Mouse (Mus musculus) liver, embryonic 11.5 days (tissue): Measurements from ENCODE around the gene Snx17. TPM values are rescaled to one million over a fixed set of nuclear protein-coding genes. Genes with fewer than 3 reads are reported as not detected.
"Not testable (repeated sequence)": the region's sequence is repeated elsewhere in the genome, so short reads cannot be mapped to it uniquely, and the experiment has no call there.

Experiments used
- ATAC-seq: fragments of 200-750 bp; cut with Nextera tagmentation; replicated peaks from 2 replicates; pipeline ENCODE4 v1.8.0; 2017; ENCODE audit warnings: moderate number of reproducible peaks, mild to moderate bottlenecking, moderate TSS enrichment, moderate library complexity; ENCODE audit not compliant: low FRiP score
- DNase-seq: peaks from one replicate; pipeline ENCODE4 v3.0.0-alpha.2; 2017; ENCODE audit warnings: low spot score
- H3K27ac ChIP-seq: fragments of 300-500 bp; sonication (generic); 2 replicates; pipeline ENCODE4 v1.5.1; 2014; ENCODE audit warnings: mild to moderate bottlenecking, low read depth, low read length, control low read depth
- H3K27me3 ChIP-seq: fragments of 300-500 bp; sonication (generic); replicated peaks from 2 replicates; pipeline ENCODE4 v1.6.1; 2014; ENCODE audit warnings: low read length, mixed read lengths; ENCODE audit not compliant: control insufficient read depth, insufficient read depth
- H3K36me3 ChIP-seq: fragments of 300-500 bp; sonication (generic); 2 replicates; pipeline ENCODE4 v1.6.1; 2014; ENCODE audit warnings: mild to moderate bottlenecking, low read length, moderate library complexity, mixed read lengths; ENCODE audit not compliant: control insufficient read depth, insufficient read depth
- H3K4me1 ChIP-seq: fragments of 300-500 bp; sonication (generic); replicated peaks from 2 replicates; pipeline ENCODE4 v1.6.1; 2014; ENCODE audit warnings: low read length, mixed read lengths; ENCODE audit not compliant: control insufficient read depth, insufficient read depth
- H3K4me2 ChIP-seq: fragments of 300-500 bp; sonication (generic); 2 replicates; pipeline ENCODE4 v1.6.1; 2014; ENCODE audit warnings: mild to moderate bottlenecking, control low read depth, moderate library complexity
- H3K4me3 ChIP-seq: fragments of 300-500 bp; sonication (generic); 2 replicates; pipeline ENCODE4 v1.5.1; 2014; ENCODE audit warnings: low read depth, low read length, control low read depth
- H3K9ac ChIP-seq: fragments of 300-500 bp; sonication (generic); 2 replicates; pipeline ENCODE4 v1.6.1; 2014; ENCODE audit warnings: low read depth, low read length, control low read depth
- H3K9me3 ChIP-seq: fragments of 300-500 bp; sonication (generic); 2 replicates; pipeline ENCODE4 v1.6.1; 2016; ENCODE audit warnings: low read length, inconsistent platforms, mixed read lengths; ENCODE audit not compliant: control insufficient read depth
- WGBS: fragments of 180-500 bp; shearing (Covaris S2); extraction: QIAGEN DNeasy Blood & Tissue Kit; methylation state at CpG from one replicate; pipeline ENCODE4 v1.1.7; 2014; 5-methylcytosine and 5-hydroxymethylcytosine counted together
- polyA plus RNA-seq: library from polyadenylated mRNA; unstranded; fragments of >200 nt; fragmentation: Nextera tagmentation; extraction: Ambion mirVana; gene quantifications from 2 replicates; pipeline ENCODE4 v1.2.1, GENCODE M21; 2014

The Snx17 gene
- polyA plus RNA-seq, 1 experiment from 2014 or later = 87.6 TPM

GRCm38 (mm10) chr5:31199893-31200292, 6.9 kb downstream of the Snx17 start:
- Histone ChIP-seq H3K36me3 (peaks cover 68% of the 10 kb centered on the region), H3K27ac (no peak overlapping the region; the same call in 1 of the 2 replicates), H3K4me2 (0 out of 2 replicates have a peak overlapping the region, but pooled peaks have one; percentile 6), H3K4me3 (0 out of 2 replicates have a peak overlapping the region, but pooled peaks have one; percentile 86), H3K4me1 (peaks cover 20% of the 10 kb centered on the region), H3K27me3 (no peaks in the 10 kb centered on the region), H3K9me3 (peaks cover 5% of the 10 kb centered on the region), H3K9ac (no peak overlapping the region)
- WGBS = 87% methylated on average over 9 of the region's 9 CpGs
- DNase-seq (no peak), ATAC-seq (no peak)

GRCm38 (mm10) chr5:31200327-31200768, 7.3 kb downstream of the Snx17 start:
- WGBS = 89% methylated on average over 27 of the region's 27 CpGs
- DNase-seq (no peak), ATAC-seq (no peak)
- Histone ChIP-seq H3K27me3 (no peaks in the 10 kb centered on the region), H3K4me2 (peak overlapping the region; percentile 93), H3K9me3 (peaks cover 5% of the 10 kb centered on the region), H3K4me3 (peak overlapping the region; percentile 86; the same call in 1 of the 2 replicates), H3K36me3 (peaks cover 66% of the 10 kb centered on the region), H3K4me1 (peaks cover 20% of the 10 kb centered on the region), H3K27ac (0 out of 2 replicates have a peak overlapping the region, but pooled peaks have one; percentile 56), H3K9ac (0 out of 2 replicates have a peak overlapping the region, but pooled peaks have one; percentile 8)

- 20% methylated on average over 13 of the region's 13 CpGs for WGBS
- Histone ChIP-seq H3K27ac (peak overlapping the region; percentile 80), H3K36me3 (peaks cover 64% of the 10 kb centered on the region), H3K4me2 (peak overlapping the region; percentile 93), H3K9me3 (peaks cover 5% of the 10 kb centered on the region), H3K4me3 (peak overlapping the region; percentile 86), H3K9ac (peak overlapping the region; percentile 83), H3K4me1 (peaks cover 20% of the 10 kb centered on the region), H3K27me3 (no peaks in the 10 kb centered on the region)
- no peak for ATAC-seq
- DNase-seq = peak; percentile 54
Observed at GRCm38 (mm10) chr5:31201042-31201741, 8.2 kb downstream of the Snx17 start.

- Histone ChIP-seq H3K36me3 (peaks cover 58% of the 10 kb centered on the region), H3K4me1 (peaks cover 20% of the 10 kb centered on the region), H3K27ac (peak within 1 kb of the TSS; percentile 80), H3K9me3 (peaks cover 5% of the 10 kb centered on the region), H3K4me3 (peak within 1 kb of the TSS; percentile 86), H3K27me3 (no peaks in the 10 kb centered on the region), H3K9ac (peak within 1 kb of the TSS; percentile 83), H3K4me2 (peak within 1 kb of the TSS; percentile 93)
- peak; percentile 94 for ATAC-seq
- under 1% methylated on average over 51 of the region's 53 CpGs for WGBS
- peak; percentile 91 for DNase-seq
Observed at GRCm38 (mm10) chr5:31201742-31202590, 8.9 kb downstream of the Snx17 start, which contains the start of gene Zfp513. Gene Zfp513, minus strand, starts transcription at chr5:31202303.

- Histone ChIP-seq H3K4me1 (peaks cover 20% of the 10 kb centered on the region), H3K9ac (peak overlapping the region; percentile 58), H3K9me3 (peaks cover 5% of the 10 kb centered on the region), H3K27ac (peak overlapping the region; percentile 67; the same call in 1 of the 2 replicates), H3K4me3 (peak overlapping the region; percentile 86), H3K4me2 (peak overlapping the region; percentile 70), H3K27me3 (no peaks in the 10 kb centered on the region), H3K36me3 (peaks cover 57% of the 10 kb centered on the region)
- no peak for ATAC-seq
- no peak for DNase-seq
- WGBS = 84% methylated on average over 7 of the region's 7 CpGs
Observed at GRCm38 (mm10) chr5:31202933-31203332, 9.9 kb downstream of the Snx17 start.

GRCm38 (mm10) chr5:31203866-31204265, 10.8 kb downstream of the Snx17 start:
- Histone ChIP-seq H3K9me3 (peaks cover 5% of the 10 kb centered on the region), H3K9ac (no peak overlapping the region), H3K4me1 (peaks cover 20% of the 10 kb centered on the region), H3K4me3 (no peak overlapping the region), H3K27ac (no peak overlapping the region), H3K27me3 (no peaks in the 10 kb centered on the region), H3K36me3 (peaks cover 51% of the 10 kb centered on the region), H3K4me2 (no peak overlapping the region)
- 88% methylated on average over 2 of the region's 2 CpGs for WGBS
- ATAC-seq = no peak
- no peak for DNase-seq

GRCm38 (mm10) chr5:31204421-31204820, 11.4 kb downstream of the Snx17 start:
- Histone ChIP-seq H3K4me2 (no peak overlapping the region), H3K9ac (no peak overlapping the region), H3K9me3 (peaks cover 5% of the 10 kb centered on the region), H3K4me3 (no peak overlapping the region), H3K4me1 (peaks cover 20% of the 10 kb centered on the region), H3K27me3 (no peaks in the 10 kb centered on the region), H3K36me3 (peaks cover 45% of the 10 kb centered on the region), H3K27ac (no peak overlapping the region)
- DNase-seq (no peak), ATAC-seq (no peak)
- 92% methylated on average over 6 of the region's 6 CpGs for WGBS

- ATAC-seq, H3K27ac ChIP-seq: not testable (repeated sequence)
Observed at GRCm38 (mm10) chr5:31216554-31216953, 23.5 kb downstream of the Snx17 start.

More at GRCm38 (mm10) chr5:31216554-31216953, 23.5 kb downstream of the Snx17 start:
- DNase-seq, H3K4me3 ChIP-seq, H3K9me3 ChIP-seq, H3K4me1 ChIP-seq, H3K4me2 ChIP-seq, H3K36me3 ChIP-seq, H3K27me3 ChIP-seq, H3K9ac ChIP-seq: not testable (repeated sequence)
- 74% methylated on average over 6 of the region's 6 CpGs for WGBS
